Mouse (Mus musculus): ENCODE data around the gene Fam186a.
A peak's percentile ranks its signal among the peaks of the same experiment; 100 is the strongest.
"Not testable (repeated sequence)": the region's sequence is repeated elsewhere in the genome, so short reads cannot be mapped to it uniquely, and the experiment has no call there.

Gene Fam186a

GRCm38 (mm10) chr15:99966961-99967360, at the start of gene Fam186a:
Fam186a (minus strand) TSS chr15:99967061.
- DNase-seq (ENCODE audit: low spot score in 2 of 2): no peak

- DNase-seq (ENCODE audit: low spot score in 2 of 2): no peak
Measured at GRCm38 (mm10) chr15:100006180-100006579, 39.3 kb upstream of the Fam186a start.

GRCm38 (mm10) chr15:100004677-100005273, 37.9 kb upstream of the Fam186a start:
- DNase-seq (ENCODE audit: low spot score in 2 of 2): no peak

- no peak for DNase-seq (ENCODE audit: low spot score in 2 of 2)
Measured at GRCm38 (mm10) chr15:99999390-99999789, 32.5 kb upstream of the Fam186a start.

GRCm38 (mm10) chr15:99997114-99997804, 30.4 kb upstream of the Fam186a start:
- no peak for DNase-seq (ENCODE audit: low spot score in 2 of 2)

GRCm38 (mm10) chr15:99993100-99993499, 26.2 kb upstream of the Fam186a start:
- no peak for DNase-seq (ENCODE audit: low spot score in 2 of 2)

- DNase-seq (ENCODE audit: low spot score in 2 of 2): no peak
Measured at GRCm38 (mm10) chr15:99979715-99980114, 12.9 kb upstream of the Fam186a start.

- no peak for DNase-seq (ENCODE audit: low spot score in 2 of 2)
Measured at GRCm38 (mm10) chr15:99979266-99979665, 12.4 kb upstream of the Fam186a start.

- not testable (repeated sequence) for DNase-seq (ENCODE audit: low spot score in 2 of 2)
Measured at GRCm38 (mm10) chr15:99976121-99976520, 9.3 kb upstream of the Fam186a start.

- no peak for DNase-seq (ENCODE audit: low spot score in 2 of 2)
Measured at GRCm38 (mm10) chr15:99974476-99975220, 7.8 kb upstream of the Fam186a start.

GRCm38 (mm10) chr15:99972989-99973911, 6.4 kb upstream of the Fam186a start:
- DNase-seq (ENCODE audit: low spot score in 2 of 2): peak; percentile 37 to 72

- peak; percentile 95 to 97 for DNase-seq (ENCODE audit: low spot score in 2 of 2)
Measured at GRCm38 (mm10) chr15:99972361-99972988, 5.6 kb upstream of the Fam186a start.

- DNase-seq (ENCODE audit: low spot score in 2 of 2): no peak
Measured at GRCm38 (mm10) chr15:99970606-99971005, 3.7 kb upstream of the Fam186a start.

GRCm38 (mm10) chr15:99969765-99970164, 2.9 kb upstream of the Fam186a start, which contains the start of gene Larp4:
Larp4 (plus strand) TSS chr15:99970065.
- not testable (repeated sequence) for DNase-seq (ENCODE audit: low spot score in 2 of 2)

GRCm38 (mm10) chr15:99965103-99965775, 1.6 kb downstream of the Fam186a start:
- no peak for DNase-seq (ENCODE audit: low spot score in 2 of 2)

- DNase-seq (ENCODE audit: low spot score in 2 of 2): no peak
Measured at GRCm38 (mm10) chr15:99955324-99955723, 11.5 kb downstream of the Fam186a start.

- no peak for DNase-seq (ENCODE audit: low spot score in 2 of 2)
Measured at GRCm38 (mm10) chr15:99940970-99941630, 25.8 kb downstream of the Fam186a start.

GRCm38 (mm10) chr15:99940426-99940825, 26.4 kb downstream of the Fam186a start:
- DNase-seq (ENCODE audit: low spot score in 2 of 2): no peak

GRCm38 (mm10) chr15:99937841-99938240, 29.0 kb downstream of the Fam186a start:
- no peak for DNase-seq (ENCODE audit: low spot score in 2 of 2)

- DNase-seq (ENCODE audit: low spot score in 2 of 2): no peak
Measured at GRCm38 (mm10) chr15:99936659-99937058, 30.2 kb downstream of the Fam186a start.

Data from spleen, postnatal 4 days (tissue).